Mouse (Mus musculus) intestine, embryonic 14.5 days (tissue): ENCODE data around the gene Foxn3. TPM values are rescaled to one million over a fixed set of nuclear protein-coding genes. Genes with fewer than 3 reads are reported as not detected.

Experiments used
- ATAC-seq: fragments of 200-750 bp; cut with Nextera tagmentation; replicated peaks from 2 replicates; pipeline ENCODE4 v1.8.0; 2017; ENCODE audit warnings: low read depth, moderate number of reproducible peaks, moderate TSS enrichment, moderate library complexity; ENCODE audit not compliant: low FRiP score, low TSS enrichment
- DNase-seq: peaks from one replicate; pipeline ENCODE4 v3.0.0-alpha.2; 2018; ENCODE audit warnings: low spot score
- H3K27ac ChIP-seq: fragments of 300-500 bp; sonication (generic); 2 replicates; pipeline ENCODE4 v1.5.1; 2014; ENCODE audit warnings: low read depth, mild to moderate bottlenecking, control low read depth
- H3K27me3 ChIP-seq: fragments of 300-500 bp; sonication (generic); replicated peaks from 2 replicates; pipeline ENCODE4 v1.6.1; 2014; ENCODE audit warnings: low read length, control low read depth; ENCODE audit not compliant: control insufficient read depth, insufficient read depth
- H3K36me3 ChIP-seq: fragments of 300-500 bp; sonication (generic); 2 replicates; pipeline ENCODE4 v1.6.1; 2014; ENCODE audit warnings: low read length, control low read depth; ENCODE audit not compliant: control insufficient read depth, insufficient read depth
- H3K4me1 ChIP-seq: fragments of 300-500 bp; sonication (generic); replicated peaks from 2 replicates; pipeline ENCODE4 v1.6.1; 2014; ENCODE audit warnings: low read length, control low read depth, mixed read lengths; ENCODE audit not compliant: control insufficient read depth, insufficient read depth
- H3K4me2 ChIP-seq: fragments of 300-500 bp; sonication (generic); 2 replicates; pipeline ENCODE4 v1.6.1; 2014; ENCODE audit warnings: low read length
- H3K4me3 ChIP-seq: fragments of 300-500 bp; sonication (generic); 2 replicates; pipeline ENCODE4 v1.5.1; 2014; ENCODE audit warnings: low read depth, low read length, control low read depth, mixed read lengths
- H3K9ac ChIP-seq: fragments of 300-500 bp; sonication (generic); 2 replicates; pipeline ENCODE4 v1.6.1; 2014; ENCODE audit warnings: mild to moderate bottlenecking, low read length
- H3K9me3 ChIP-seq: fragments of 300-500 bp; sonication (generic); 2 replicates; pipeline ENCODE4 v1.6.1; 2016; ENCODE audit warnings: low read length, control low read depth; ENCODE audit not compliant: control insufficient read depth
- WGBS: fragments of 180-500 bp; shearing (Covaris S2); extraction: QIAGEN DNeasy Blood & Tissue Kit; methylation state at CpG from one replicate; pipeline ENCODE4 v1.1.7; 2014; 5-methylcytosine and 5-hydroxymethylcytosine counted together
- polyA plus RNA-seq: library from polyadenylated mRNA; unstranded; fragments of >200 nt; fragmentation: Nextera tagmentation; extraction: Ambion mirVana; gene quantifications from 2 replicates; pipeline ENCODE4 v1.2.1, GENCODE M21; 2014

Gene Foxn3
- polyA plus RNA-seq, 1 experiment from 2014 or later, result 74.3 TPM

- no peak for ATAC-seq
- DNase-seq, result no peak
- H3K27ac ChIP-seq, result no peak overlapping the region
- H3K9ac ChIP-seq, result no peak overlapping the region
- H3K27me3 ChIP-seq, result no peaks in the 10 kb centered on the region
- peaks cover 12% of the 10 kb centered on the region for H3K4me1 ChIP-seq
- H3K9me3 ChIP-seq, result no peaks in the 10 kb centered on the region
- no peak overlapping the region for H3K4me3 ChIP-seq
- 82% methylated on average over 4 of the region's 4 CpGs for WGBS
- H3K4me2 ChIP-seq, result no peak overlapping the region
- no peaks in the 10 kb centered on the region for H3K36me3 ChIP-seq
Measured at GRCm38 (mm10) chr12:99558476-99558875, 4.9 kb downstream of the Foxn3 start.

- no peaks in the 10 kb centered on the region for H3K27me3 ChIP-seq
- no peak overlapping the region for H3K9ac ChIP-seq
- WGBS, result 85% methylated on average over 8 of the region's 8 CpGs
- H3K27ac ChIP-seq, result no peak overlapping the region
- no peak overlapping the region for H3K4me3 ChIP-seq
- no peaks in the 10 kb centered on the region for H3K9me3 ChIP-seq
- no peak overlapping the region for H3K4me2 ChIP-seq
- DNase-seq (no peak), ATAC-seq (no peak)
- no peaks in the 10 kb centered on the region for H3K36me3 ChIP-seq
- H3K4me1 ChIP-seq, result peaks cover 12% of the 10 kb centered on the region
Measured at GRCm38 (mm10) chr12:99557498-99557897, 5.9 kb downstream of the Foxn3 start.

GRCm38 (mm10) chr12:99550629-99551028 lies 12.8 kb downstream of the Foxn3 start:
- Histone ChIP-seq H3K4me2 (no peak overlapping the region), H3K4me3 (no peak overlapping the region), H3K9me3 (no peaks in the 10 kb centered on the region), H3K4me1 (peaks cover 3% of the 10 kb centered on the region; the same call in 1 of the 2 replicates), H3K9ac (no peak overlapping the region), H3K36me3 (no peaks in the 10 kb centered on the region), H3K27ac (no peak overlapping the region), H3K27me3 (no peaks in the 10 kb centered on the region)
- WGBS, result 66% methylated on average over 8 of the region's 8 CpGs
- ATAC-seq, result no peak
- no peak for DNase-seq

GRCm38 (mm10) chr12:99549811-99550210 lies 13.6 kb downstream of the Foxn3 start:
- 91% methylated on average over 10 of the region's 10 CpGs for WGBS
- no peak for DNase-seq
- Histone ChIP-seq H3K9ac (no peak overlapping the region), H3K4me2 (no peak overlapping the region), H3K36me3 (no peaks in the 10 kb centered on the region), H3K4me3 (no peak overlapping the region), H3K9me3 (no peaks in the 10 kb centered on the region), H3K27ac (no peak overlapping the region), H3K27me3 (no peaks in the 10 kb centered on the region), H3K4me1 (peaks cover 9% of the 10 kb centered on the region; the same call in 1 of the 2 replicates)
- ATAC-seq, result no peak

GRCm38 (mm10) chr12:99548419-99548818 lies 15.0 kb downstream of the Foxn3 start:
- DNase-seq, result no peak
- no peaks in the 10 kb centered on the region for H3K9me3 ChIP-seq
- no peak overlapping the region for H3K9ac ChIP-seq
- 83% methylated on average over 7 of the region's 7 CpGs for WGBS
- H3K36me3 ChIP-seq, result no peaks in the 10 kb centered on the region
- H3K4me3 ChIP-seq, result no peak overlapping the region
- no peak for ATAC-seq
- H3K4me1 ChIP-seq, result peaks cover 9% of the 10 kb centered on the region; the same call in 1 of the 2 replicates
- H3K27me3 ChIP-seq, result no peaks in the 10 kb centered on the region
- no peak overlapping the region for H3K27ac ChIP-seq
- H3K4me2 ChIP-seq, result no peak overlapping the region

- ATAC-seq (no peak), DNase-seq (no peak)
- H3K9me3 ChIP-seq, result no peaks in the 10 kb centered on the region
- 94% methylated on average over 6 of the region's 6 CpGs for WGBS
- no peak overlapping the region for H3K27ac ChIP-seq
- no peak overlapping the region for H3K4me3 ChIP-seq
- no peak overlapping the region for H3K4me2 ChIP-seq
- H3K36me3 ChIP-seq, result no peaks in the 10 kb centered on the region
- peaks cover 9% of the 10 kb centered on the region; the same call in 1 of the 2 replicates for H3K4me1 ChIP-seq
- no peak overlapping the region for H3K9ac ChIP-seq
- H3K27me3 ChIP-seq, result no peaks in the 10 kb centered on the region
Measured at GRCm38 (mm10) chr12:99547295-99547694, 16.1 kb downstream of the Foxn3 start.

- no peaks in the 10 kb centered on the region for H3K9me3 ChIP-seq
- no peaks in the 10 kb centered on the region for H3K27me3 ChIP-seq
- no peaks in the 10 kb centered on the region for H3K36me3 ChIP-seq
- H3K4me2 ChIP-seq, result no peak overlapping the region
- H3K4me3 ChIP-seq, result no peak overlapping the region
- 52% methylated on average over 6 of the region's 6 CpGs for WGBS
- ATAC-seq (no peak), DNase-seq (no peak)
- H3K4me1 ChIP-seq, result peaks cover 9% of the 10 kb centered on the region; the same call in 1 of the 2 replicates
- no peak overlapping the region for H3K27ac ChIP-seq
- no peak overlapping the region for H3K9ac ChIP-seq
Measured at GRCm38 (mm10) chr12:99545270-99545770, 18.1 kb downstream of the Foxn3 start.

- Histone ChIP-seq H3K4me3 (no peak overlapping the region), H3K27ac (no peak overlapping the region), H3K9me3 (no peaks in the 10 kb centered on the region), H3K36me3 (no peaks in the 10 kb centered on the region), H3K4me1 (peaks cover 9% of the 10 kb centered on the region; the same call in 1 of the 2 replicates), H3K4me2 (no peak overlapping the region), H3K9ac (no peak overlapping the region), H3K27me3 (no peaks in the 10 kb centered on the region)
- 84% methylated on average over 15 of the region's 15 CpGs for WGBS
- ATAC-seq, result no peak
- no peak for DNase-seq
Measured at GRCm38 (mm10) chr12:99544262-99545128, 18.9 kb downstream of the Foxn3 start.
